Mouse (Mus musculus) left cerebral cortex, postnatal 4 days (tissue): Measurements from ENCODE around the gene Vmn1r6. TPM values are rescaled to one million over a fixed set of nuclear protein-coding genes. Genes with fewer than 3 reads are reported as not detected.
"Not testable (repeated sequence)": the region's sequence is repeated elsewhere in the genome, so short reads cannot be mapped to it uniquely, and the experiment has no call there.

Experiments used
- DNase-seq: peaks from one replicate; pipeline ENCODE4 v3.0.0-alpha.2; 2022
- intact Hi-C: fragments of 180-260 bp; cut with DNase I; formaldehyde crosslinking; loops from one replicate; pipeline ENCODE4 v1.15.1; 2025
- total RNA-seq, 2 experiments: library from RNA; stranded (reverse); gene quantifications; 2 replicates each; pipeline ENCODE4 v1.2.3; 2021

Vmn1r6 gene
- total RNA-seq = not detected

DNA sequence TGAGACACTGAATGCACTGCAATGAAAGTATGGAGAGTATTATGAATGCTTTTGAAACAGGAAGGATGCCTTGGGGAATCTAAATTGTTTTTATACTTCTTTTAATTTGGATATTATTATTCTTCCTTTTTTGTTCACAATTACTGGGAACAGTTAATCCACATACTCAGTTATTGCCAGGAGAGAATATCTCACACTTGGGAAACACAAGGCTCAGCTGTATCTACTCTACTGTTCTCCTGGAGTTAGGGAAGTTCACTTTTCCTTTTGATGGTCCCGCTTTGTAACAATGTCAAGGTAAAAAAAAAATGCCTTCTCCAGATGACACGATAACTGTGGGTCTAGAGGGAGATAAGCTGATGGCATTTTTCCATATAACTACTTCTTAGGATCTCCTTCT, at the start of gene Vmn1r6:
Gene Vmn1r6, plus strand, starts transcription at position 301 of the 400 bp plus-strand sequence.
- DNase-seq = no peak
- intact Hi-C loops = no loop called here

DNA sequence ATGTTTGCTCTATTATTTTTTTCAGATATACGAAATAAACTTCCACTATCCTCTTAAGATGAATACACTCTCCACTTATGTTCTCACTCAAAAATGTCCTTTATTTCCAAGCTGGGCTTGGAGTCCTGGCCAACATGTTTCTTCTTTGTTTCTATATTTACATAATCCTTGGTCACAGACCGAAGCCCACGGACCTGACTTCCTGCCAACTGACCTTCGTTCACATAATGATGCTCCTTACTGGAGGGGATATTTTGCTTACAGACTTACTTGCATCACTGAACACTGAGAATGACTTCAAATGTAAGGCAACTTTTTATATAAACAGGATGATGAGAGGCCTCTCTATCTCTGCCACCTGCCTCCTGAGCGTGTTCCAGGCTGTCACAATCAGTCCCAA, 40.6 kb upstream of the Vmn1r6 start:
- DNase-seq = no peak
- intact Hi-C loops = no loop called here

GRCm38 (mm10) chr6:56969973-56970372, 27.1 kb upstream of the Vmn1r6 start, which contains the start of gene Vmn1r5:
TSS of gene Vmn1r5 (plus strand) at chr6:56970273.
- intact Hi-C loops = no loop called here
- DNase-seq = no peak

DNA sequence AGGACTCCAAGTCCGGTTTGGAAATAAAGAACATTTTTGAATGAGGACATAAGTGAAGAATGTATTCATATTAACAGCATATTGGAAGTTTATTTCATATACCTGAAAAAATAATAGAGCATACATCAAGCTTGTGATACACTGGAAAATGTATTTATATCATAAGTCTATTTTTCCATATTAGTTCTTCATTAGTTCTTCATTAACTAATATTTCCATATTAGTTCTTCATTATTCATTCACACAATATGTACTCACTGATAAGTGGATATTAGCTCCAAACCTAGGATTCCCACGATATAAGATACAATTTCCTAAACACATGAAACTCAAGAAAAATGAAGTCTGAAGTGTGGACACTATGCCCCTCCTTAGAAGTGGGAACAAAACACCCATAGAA, 28.2 kb downstream of the Vmn1r6 start, which contains the start of gene Vmn1r7:
Gene Vmn1r7, minus strand, starts transcription at position 101 of the 400 bp plus-strand sequence.
- DNase-seq, intact Hi-C loops: not testable (repeated sequence)

DNA sequence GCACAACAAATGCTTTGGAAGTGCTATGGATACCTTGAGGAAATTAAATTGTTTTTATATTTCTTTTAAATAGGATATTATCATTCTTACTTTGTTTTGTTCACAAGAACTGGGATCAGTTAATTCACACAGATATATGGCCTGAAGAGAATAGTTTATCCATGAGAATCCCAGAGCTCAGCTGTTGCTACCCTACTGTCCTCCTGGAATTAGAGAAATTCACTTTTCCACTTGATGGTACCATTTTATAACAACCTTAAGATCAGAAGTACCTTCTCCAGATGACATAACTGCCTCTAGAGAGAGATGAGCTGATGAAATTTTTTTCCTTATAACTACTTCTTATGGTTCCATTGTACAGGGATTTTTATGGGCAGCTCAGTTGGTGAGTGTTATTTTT, 34.9 kb downstream of the Vmn1r6 start, which contains the start of gene Vmn1r8:
Gene Vmn1r8, plus strand, starts transcription at position 301 of the 400 bp plus-strand sequence.
- no peak for DNase-seq
- intact Hi-C loops = no loop called here

- intact Hi-C loops = no loop called here
Measured at GRCm38 (mm10) chr6:57034674-57035073, 37.6 kb downstream of the Vmn1r6 start.

More at GRCm38 (mm10) chr6:57034674-57035073, 37.6 kb downstream of the Vmn1r6 start:
- no peak for DNase-seq

Other genes with a start within 250 kb of the Vmn1r6 start
- gene Kbtbd2, start 199.4 kb upstream of the Vmn1r6 start, total RNA-seq = 10 to 100 TPM; 46.5 to 51.0 TPM
- gene Fkbp9, start 165.2 kb upstream of the Vmn1r6 start, total RNA-seq = 10 to 100 TPM; 33.7 to 34.0 TPM
- gene Nt5c3, start 73.3 kb upstream of the Vmn1r6 start, total RNA-seq = 10 to 100 TPM; 75.5 to 86.2 TPM
- under 1 TPM; 0.30 to 0.72 TPM for gene Vmn1r4, start 73.2 kb upstream of the Vmn1r6 start, total RNA-seq
- gene Vmn1r5, start 27.0 kb upstream of the Vmn1r6 start, total RNA-seq = not detected
- not detected for gene Vmn1r7, start 28.1 kb downstream of the Vmn1r6 start, total RNA-seq
- not detected for gene Vmn1r8, start 35.0 kb downstream of the Vmn1r6 start, total RNA-seq
- gene Vmn1r9, start 69.5 kb downstream of the Vmn1r6 start, total RNA-seq = not detected
- gene Vmn1r10, start 112.2 kb downstream of the Vmn1r6 start, total RNA-seq = not detected
- not detected for gene Vmn1r11, start 136.2 kb downstream of the Vmn1r6 start, total RNA-seq
- gene Vmn1r12, start 159.7 kb downstream of the Vmn1r6 start, total RNA-seq = under 1 TPM in 1 of 2 experiments, not detected in 1; 0.06 TPM
- gene Vmn1r13, start 206.0 kb downstream of the Vmn1r6 start, total RNA-seq = not detected
- gene Vmn1r14, start 234.4 kb downstream of the Vmn1r6 start, total RNA-seq = not detected